Mouse (Mus musculus): Measurements from ENCODE around the gene Pfn3. TPM values are rescaled to one million over a fixed set of nuclear protein-coding genes. Genes with fewer than 3 reads are reported as not detected.
A peak's percentile ranks its signal among the peaks of the same experiment; 100 is the strongest.
"Not testable (repeated sequence)": the region's sequence is repeated elsewhere in the genome, so short reads cannot be mapped to it uniquely, and the experiment has no call there.

Pfn3 gene
- total RNA-seq, 1 experiment from 2014 or later, result not detected

DNA sequence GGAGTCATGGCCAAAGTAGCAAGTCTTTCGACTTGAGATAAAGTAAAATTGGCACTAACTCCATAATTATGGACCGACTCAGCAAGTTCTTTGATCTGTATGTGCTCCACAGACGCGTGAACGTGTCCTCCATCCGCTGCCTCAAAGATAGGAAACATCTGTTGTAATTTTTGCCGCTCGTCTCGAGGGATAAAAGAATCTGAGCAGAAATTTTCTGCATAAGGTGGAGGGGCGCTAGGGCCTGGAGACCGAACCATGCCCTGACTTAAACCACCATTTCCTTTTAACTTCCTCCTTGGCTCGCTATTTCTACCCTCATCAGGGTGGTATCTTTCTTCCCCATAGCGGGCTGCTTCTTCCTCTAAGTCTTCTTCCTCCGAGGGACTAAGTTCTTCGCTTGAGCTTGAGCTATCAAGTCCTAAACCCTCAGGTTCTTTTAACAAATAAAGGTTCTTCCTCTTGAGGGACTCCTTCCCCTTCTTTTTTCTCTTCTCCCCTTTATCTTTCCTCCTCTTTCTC, 22.1 kb upstream of the Pfn3 start:
- not testable (repeated sequence) for ATAC-seq (ENCODE audit: extremely low read depth, insufficient number of reproducible peaks, low FRiP score, poor library complexity, severe bottlenecking)

DNA sequence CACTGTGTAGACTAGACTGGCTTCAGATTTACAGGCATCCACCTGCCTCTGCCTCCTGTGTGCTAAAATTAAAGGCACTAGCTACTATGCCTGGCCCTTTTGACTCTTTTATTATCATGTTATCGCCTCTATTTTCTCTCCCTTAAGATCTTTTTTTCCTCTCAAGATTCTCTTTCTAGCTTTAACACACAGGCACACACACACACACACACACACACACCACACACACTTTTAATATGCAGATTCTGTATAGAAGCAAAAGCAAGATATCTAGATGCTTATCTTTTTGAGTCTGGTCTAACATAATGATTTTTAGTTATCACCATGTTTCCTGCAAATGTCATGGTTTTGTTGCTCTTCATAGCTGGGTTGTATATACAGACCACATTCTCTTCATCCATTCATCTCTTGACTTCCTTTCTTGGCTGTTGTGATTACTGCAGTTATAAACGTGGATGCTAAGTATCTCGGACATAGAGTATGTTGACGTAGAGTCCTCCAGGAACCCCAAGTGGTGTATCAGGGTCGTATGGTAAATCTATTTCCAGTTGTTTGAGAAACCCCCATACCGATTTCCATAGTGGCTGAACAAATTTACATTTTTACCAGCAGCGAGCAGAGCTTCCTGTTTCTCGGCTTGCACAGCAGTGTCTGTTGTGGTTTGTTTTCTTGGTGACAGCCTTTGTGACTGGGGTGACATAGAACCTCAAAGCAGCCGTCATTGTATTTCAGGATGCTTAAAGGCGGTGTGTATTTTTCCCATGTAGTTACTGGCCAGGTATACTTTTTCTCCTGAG, 17.1 kb upstream of the Pfn3 start:
- peak; percentile 70 for ATAC-seq (ENCODE audit: extremely low read depth, insufficient number of reproducible peaks, low FRiP score, poor library complexity, severe bottlenecking)

DNA sequence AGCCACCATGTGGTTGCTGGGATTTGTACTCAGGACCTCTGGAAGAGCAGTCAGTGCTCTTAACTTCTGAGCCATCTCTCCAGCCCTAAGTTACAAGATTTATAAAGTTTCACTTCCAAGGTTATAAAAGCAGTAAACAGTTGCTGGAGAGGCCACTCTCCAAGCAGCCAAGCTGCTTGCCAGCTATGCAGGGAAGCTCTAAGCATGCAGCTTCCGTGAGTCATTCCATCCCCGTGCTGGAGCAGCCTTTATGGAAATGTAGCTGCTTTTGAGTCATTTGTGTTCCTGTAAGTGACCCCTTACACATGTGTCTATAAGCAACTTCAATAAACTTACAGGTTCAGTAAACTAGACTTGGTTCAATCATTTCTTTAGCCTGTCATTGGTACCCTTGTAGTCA, 15.5 kb upstream of the Pfn3 start:
- no peak for ATAC-seq (ENCODE audit: extremely low read depth, insufficient number of reproducible peaks, low FRiP score, poor library complexity, severe bottlenecking)

DNA sequence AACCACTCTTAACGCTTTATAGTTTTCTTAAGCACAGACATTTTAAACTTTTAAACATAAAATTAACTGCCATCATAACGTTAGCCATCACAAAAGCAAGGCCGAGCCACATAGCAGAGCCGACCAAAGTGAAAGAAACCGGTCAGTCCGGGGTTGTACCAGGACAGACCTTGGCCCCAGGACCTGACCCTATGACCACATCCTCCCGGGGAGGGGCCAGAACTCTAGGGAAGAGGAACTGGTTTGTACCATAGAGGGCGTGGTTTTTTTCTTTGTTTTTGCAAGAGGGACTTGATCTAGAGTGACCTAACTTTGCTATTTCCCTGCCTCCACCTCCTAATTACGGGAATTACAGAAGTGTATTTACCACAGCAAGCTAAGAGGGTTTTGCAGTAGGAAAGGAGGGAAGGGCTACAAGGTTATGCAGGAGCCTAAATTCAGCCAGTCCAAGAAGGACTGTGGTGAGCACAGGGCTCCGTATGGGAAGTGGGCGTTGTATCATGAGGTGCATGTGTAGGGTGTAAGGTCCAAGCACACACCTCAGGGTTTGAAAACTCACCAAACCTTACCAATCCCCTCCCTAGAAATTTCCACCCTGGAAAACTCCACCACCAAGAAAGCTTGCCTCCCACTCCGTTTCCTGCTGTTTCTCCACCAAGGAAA, 14.3 kb upstream of the Pfn3 start:
- ATAC-seq (ENCODE audit: extremely low read depth, insufficient number of reproducible peaks, low FRiP score, poor library complexity, severe bottlenecking), result peak; percentile 87

DNA sequence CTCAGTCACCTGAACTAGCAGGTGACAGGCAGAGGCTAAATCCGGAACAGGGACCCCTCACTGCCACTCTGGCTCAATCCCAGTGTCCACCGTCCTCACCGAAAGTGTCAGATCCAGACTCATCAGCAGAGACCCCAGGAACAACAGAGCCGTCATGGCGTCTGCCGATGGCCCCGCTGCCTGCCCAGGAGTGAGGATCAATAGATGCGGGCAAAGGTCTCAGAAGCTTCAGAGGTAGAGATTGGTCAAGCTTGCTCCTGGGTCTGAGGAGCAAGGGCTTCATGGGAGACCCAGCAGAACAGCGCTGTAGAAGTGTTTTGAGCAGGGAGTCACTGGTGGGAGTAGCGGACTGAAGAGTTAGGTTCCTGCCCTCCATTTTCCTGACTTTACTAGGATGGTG, 11.6 kb upstream of the Pfn3 start, which contains the start of gene F12:
TSS of gene F12 (minus strand) at position 181 of the 400 bp plus-strand sequence.
- ATAC-seq (ENCODE audit: extremely low read depth, insufficient number of reproducible peaks, low FRiP score, poor library complexity, severe bottlenecking), result no peak

DNA sequence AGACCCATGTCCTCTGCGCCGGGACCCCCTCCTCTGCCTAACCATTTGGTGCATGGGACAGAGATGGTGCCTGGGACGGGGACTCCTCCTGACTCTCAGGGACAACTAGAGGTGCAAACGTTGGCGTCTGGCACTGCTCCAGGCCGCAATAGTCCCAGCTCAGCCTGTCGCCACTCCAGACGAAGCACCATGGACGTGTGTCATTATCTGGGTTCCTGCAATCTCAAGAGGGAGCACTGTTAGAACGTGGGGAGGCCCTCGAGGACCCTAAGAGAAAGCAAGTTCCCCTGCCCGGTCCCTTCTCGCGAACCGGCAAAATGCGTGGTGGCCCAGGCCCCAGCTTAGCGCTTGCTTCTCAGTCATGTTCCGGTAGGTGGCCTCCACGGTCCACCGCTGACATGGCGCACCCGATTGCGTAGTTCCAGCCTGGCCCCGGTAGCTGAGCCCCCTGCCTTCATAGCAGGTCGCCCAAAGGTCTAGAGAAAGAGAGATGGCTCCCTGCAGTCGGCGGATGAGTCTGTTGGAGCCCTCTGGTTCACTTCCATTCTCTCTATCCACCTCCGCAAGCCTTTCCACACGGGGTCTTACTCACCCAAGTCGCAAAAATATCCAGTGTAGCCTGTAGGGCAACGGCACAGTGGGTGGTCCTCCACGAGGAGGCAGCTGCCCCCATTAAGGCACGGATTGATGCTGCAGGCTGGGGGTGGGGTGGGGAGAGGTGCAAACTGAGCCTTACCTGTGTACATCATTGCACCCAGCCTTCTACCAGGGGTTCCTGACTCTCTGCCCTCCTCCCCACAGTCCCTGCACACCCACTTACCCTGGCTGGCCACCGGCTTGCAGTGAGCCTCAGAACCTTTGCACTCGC, 6.1 kb upstream of the Pfn3 start:
- ATAC-seq (ENCODE audit: extremely low read depth, insufficient number of reproducible peaks, low FRiP score, poor library complexity, severe bottlenecking), result peak; percentile 82

DNA sequence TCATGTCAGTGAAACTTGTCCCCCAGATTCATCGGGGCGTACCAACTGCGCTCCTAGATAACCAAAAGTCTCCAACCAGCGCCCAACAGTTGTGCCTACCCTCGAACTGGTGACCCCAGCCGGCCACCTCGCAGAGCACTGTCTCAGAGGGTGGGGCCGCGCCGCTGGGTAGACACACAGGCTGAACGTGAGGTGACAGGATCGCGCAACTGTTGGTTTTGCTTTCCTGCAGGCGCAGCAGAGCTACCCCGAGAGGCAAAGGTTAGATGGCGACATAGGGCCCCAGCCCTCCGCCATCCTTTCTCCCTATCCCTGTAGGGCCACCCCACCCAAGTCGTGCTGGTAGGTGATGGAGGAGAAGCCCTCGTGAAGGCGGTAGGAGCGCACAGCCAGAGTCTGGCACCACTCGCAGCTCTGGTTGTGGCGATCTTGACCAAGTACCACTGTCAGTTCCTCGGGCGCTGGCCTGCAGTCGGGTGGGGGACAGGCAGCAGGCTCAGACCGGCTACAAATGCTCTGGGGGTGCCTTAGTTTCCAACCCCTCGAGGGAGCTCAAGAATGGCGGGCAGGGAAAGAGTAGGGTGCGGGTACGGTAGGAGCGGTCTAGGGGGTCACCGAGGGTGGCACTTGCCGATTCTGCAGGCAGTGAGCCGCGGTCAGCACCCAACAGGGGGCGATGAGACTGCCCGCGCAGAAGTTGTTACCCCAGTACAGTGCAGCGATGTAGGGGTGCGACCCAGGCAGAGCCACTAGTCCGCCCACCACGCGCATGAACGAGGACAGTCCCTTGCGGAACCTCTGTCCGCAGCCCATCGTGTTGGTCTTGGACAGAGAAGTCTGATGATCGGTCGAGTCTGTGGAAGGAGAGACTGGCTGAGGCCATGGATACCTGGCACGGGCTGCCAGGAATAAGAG, 5.2 kb upstream of the Pfn3 start:
- no peak for ATAC-seq (ENCODE audit: extremely low read depth, insufficient number of reproducible peaks, low FRiP score, poor library complexity, severe bottlenecking)

DNA sequence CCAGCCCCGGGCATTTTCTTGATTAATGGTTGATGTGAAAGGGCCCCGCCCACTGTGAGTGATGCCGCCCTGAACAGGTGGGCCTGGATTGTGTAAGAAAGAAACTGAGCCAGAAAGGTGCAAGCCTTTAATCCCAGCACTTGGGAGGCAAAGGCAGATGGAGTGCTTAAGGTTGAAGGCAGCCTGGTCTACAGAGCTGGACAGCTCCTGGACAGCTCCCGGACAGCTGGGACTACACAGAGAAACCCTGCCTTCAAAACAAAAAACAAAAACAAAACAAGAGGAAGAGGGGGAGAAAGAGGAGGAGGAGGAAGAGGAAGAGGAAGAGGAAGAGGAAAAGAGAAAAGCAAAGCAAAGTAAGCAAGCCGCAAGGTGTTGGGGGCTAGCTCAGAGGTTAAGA, 4.1 kb upstream of the Pfn3 start:
- ATAC-seq (ENCODE audit: extremely low read depth, insufficient number of reproducible peaks, low FRiP score, poor library complexity, severe bottlenecking), result no peak

DNA sequence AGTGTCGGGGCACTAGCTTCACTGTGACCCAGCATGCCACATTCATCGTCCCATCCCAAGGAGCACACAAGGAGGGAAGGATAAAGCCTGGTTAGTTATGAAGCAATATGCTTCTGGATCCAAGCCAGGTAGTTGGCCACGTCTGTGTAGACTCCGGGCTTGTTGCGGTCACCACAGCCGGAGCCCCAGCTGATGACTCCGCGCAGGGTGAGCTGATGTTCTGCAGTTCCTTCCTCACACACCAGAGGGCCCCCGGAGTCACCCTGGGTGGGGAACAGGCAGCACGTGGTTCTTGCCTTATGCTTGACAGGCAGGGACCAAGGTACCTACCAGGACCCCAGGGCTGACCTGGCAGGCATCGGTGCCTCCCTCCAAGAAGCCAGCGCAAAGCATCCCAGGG, 3.0 kb upstream of the Pfn3 start:
- peak; percentile 81 for ATAC-seq (ENCODE audit: extremely low read depth, insufficient number of reproducible peaks, low FRiP score, poor library complexity, severe bottlenecking)

DNA sequence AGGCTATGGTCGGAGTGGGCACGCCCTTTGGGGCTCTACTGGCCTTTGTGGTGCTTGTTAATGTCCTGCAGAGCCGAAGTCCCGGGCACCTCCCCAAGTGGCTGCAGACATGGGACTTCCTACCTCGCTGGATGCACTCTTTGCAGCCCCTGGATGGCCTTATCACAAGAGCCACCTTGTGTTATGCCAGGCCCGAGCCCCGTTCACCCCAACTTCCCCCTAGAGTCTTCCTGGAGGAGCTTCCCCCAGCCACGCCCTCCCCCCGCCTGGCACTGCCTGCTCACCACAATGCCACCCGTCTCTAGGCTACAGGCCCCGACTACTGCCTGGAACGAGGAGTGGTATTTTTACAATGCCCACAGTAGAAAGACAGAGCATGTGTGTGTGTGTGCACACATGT, 1.7 kb downstream of the Pfn3 start:
- ATAC-seq (ENCODE audit: extremely low read depth, insufficient number of reproducible peaks, low FRiP score, poor library complexity, severe bottlenecking), result no peak

DNA sequence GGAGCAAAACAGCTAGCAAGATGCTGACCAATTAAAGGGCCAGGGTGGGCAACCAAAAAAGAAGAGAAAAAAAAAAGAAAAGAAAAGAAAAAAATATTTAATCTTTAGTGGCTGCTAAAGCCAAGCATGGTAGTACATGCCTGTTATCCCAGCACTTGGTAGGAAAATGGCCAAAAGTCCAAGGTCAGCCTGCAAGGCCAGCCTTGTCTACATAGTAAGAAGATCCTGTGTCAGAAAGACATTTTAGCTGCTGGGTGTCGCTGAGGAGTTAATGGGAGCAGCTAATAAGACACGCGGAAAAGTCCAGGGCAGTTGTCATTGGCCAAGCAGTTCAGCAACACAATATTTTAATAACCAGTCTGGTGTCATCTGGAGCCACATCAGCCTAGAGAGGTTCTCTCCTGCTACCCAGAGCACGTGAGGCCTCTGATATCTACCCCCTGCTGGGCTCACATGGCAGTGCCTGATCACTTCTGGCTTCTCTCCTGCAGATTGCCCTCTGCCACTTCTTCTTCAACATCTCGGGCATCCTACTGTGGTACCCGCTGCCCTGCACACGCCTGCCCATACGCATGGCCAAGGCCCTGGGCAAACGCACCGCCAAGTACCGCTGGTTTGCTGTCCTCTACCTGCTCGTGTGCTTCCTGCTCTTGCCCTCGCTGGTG, 2.3 kb downstream of the Pfn3 start:
- peak; percentile 17; the same call in 1 of the 2 replicates for ATAC-seq (ENCODE audit: extremely low read depth, insufficient number of reproducible peaks, low FRiP score, poor library complexity, severe bottlenecking)

DNA sequence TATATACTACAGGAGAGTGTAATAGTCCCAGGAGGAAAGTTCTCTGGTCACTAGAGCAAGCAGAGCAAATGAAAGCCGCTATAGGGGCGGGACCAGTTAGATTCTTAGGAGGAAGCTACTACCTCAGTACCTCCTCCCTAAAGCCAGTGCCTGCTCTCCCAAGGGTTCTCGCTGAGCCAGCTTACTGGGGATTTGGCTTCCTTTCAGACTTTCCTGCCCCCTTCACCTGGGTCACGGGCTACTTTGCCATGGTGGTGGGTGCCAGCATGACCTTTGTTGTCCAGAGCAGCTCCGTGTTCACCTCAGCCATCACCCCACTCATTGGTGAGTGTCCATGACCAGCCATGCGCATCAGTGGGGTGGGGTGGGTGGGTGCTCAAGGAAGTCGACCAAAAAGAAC, 3.2 kb downstream of the Pfn3 start:
- ATAC-seq (ENCODE audit: extremely low read depth, insufficient number of reproducible peaks, low FRiP score, poor library complexity, severe bottlenecking), result no peak

DNA sequence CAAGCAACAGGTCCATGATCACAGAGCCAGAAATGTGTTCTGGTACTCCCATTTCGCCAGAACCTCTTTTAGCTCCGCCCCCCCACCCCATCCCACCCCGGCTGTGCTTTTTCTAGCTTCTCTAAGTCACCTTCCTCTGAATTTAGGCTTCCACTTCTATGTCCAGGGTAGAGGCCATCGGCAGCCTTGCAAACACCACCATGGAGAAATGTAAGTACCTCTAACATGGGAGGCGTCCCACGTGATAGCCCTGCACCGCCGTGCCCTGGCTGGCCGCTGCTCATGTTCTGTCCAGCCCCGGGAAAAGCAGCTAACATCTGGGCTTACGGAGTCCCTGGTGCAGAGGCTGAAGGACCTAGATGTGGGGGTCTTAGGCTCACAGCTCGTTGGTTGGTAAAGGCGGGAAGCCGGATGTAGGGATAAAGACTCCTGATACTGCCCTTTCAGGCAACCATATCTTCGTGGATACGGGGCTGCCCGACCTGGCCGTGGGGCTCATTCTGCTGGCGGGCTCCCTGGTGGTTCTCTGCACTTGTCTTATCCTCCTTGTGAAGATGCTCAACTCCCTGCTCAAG, 6.4 kb downstream of the Pfn3 start:
- no peak for ATAC-seq (ENCODE audit: extremely low read depth, insufficient number of reproducible peaks, low FRiP score, poor library complexity, severe bottlenecking)

DNA sequence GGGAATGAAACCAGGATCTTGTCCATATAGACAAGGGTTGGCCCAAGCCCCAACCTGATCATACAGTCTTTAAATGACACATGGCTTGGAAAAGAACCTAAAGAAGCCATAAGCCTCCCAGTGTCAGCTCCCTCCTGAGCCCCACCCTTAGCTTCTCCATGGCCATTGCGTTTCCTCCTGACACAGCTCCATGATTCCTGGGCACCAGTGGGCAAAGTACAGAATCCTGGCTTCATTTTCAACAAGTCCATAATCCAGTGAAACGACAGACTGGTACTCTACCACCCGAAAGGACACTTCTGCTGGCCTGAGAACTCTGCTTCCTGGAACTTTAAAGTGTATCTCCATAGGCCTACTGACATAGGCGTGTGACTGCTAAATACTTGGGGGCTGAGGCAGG, 7.7 kb downstream of the Pfn3 start:
- ATAC-seq (ENCODE audit: extremely low read depth, insufficient number of reproducible peaks, low FRiP score, poor library complexity, severe bottlenecking), result no peak

DNA sequence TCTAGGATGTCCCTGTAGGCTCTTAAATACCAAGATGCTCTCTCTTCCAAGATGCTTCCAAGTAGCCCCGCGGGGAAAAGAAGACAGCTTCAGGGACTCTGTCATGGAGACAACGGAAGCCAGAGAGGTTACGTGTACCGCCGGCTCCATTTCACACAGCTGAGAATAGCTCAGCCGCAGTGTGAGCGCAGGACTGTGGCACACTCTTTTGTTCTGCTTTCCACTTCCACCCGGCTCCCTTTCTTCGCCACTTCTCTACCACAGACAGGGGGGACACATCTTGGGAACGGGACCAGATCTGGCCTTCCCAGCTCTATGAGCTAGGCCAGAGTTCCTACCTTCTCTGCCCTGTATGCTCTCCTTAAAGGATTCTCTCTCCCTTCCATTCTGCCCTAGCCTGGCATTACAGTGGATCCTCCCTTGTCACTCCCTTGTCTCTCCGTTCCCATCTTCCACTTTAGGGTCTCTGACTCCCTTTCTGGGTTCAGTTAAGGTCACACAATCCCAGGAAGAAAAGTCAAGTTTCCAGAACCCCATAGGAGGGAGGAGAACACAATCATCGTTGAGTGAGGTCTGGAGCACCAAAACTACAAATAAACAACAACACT, 9.1 kb downstream of the Pfn3 start:
- peak; percentile 31 for ATAC-seq (ENCODE audit: extremely low read depth, insufficient number of reproducible peaks, low FRiP score, poor library complexity, severe bottlenecking)

DNA sequence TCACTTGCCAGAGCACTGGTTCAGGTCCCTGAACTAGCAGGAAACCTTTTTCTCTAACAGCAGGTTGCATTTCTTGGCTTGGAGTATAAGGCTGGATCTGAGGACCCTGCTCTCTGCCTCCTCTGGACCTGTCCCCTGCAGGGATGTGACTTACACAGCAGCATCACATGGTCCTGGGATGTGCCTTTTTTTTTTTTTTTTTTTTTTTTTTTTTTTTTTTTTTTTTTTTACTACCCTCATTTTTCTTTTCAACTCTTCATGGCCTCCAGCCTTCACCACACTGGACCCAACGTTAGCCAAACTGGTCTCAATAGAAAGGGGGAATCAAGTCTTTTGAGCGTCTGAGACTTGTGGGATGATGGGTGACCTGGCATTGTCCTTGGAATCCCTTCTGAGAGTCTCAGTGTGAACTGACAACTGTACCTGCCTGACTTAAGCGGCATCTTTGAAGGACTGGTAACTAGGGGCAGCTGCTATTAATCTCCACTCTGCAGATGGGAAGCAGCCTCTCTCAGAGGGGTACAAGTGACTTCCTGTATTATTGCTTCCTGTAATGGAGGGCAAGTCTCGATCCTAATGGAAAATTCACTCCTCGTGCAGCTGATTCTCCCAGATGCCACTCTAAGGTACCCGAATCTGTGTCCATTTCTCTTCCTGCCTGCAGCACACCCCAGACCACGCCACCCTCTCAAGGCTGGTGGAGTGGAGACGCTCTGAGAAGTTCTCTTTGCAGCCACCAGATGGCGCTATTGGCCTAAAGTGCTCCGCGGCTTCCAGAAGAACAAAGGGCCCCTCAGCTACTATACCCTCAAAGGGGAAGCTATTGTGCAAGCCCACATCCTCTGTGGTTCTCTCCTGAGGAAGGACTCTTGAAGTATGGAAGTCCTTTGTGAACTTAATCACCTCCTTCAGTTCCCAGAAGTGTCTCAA, 9.9 kb downstream of the Pfn3 start:
- ATAC-seq (ENCODE audit: extremely low read depth, insufficient number of reproducible peaks, low FRiP score, poor library complexity, severe bottlenecking), result peak; percentile 88
